Mouse (Mus musculus) kidney, adult 18-20 months (tissue): ENCODE data around the gene Vmn1r50.
"Not testable (repeated sequence)": the region's sequence is repeated elsewhere in the genome, so short reads cannot be mapped to it uniquely, and the experiment has no call there.

Source experiments
- DNase-seq: peaks from one replicate; pipeline ENCODE4 v3.0.0; 2021

Gene Vmn1r50

GRCm38 (mm10) chr6:90101130-90101529, at the start of gene Vmn1r50:
Vmn1r50 (plus strand) TSS chr6:90101430.
- no peak for DNase-seq

DNA sequence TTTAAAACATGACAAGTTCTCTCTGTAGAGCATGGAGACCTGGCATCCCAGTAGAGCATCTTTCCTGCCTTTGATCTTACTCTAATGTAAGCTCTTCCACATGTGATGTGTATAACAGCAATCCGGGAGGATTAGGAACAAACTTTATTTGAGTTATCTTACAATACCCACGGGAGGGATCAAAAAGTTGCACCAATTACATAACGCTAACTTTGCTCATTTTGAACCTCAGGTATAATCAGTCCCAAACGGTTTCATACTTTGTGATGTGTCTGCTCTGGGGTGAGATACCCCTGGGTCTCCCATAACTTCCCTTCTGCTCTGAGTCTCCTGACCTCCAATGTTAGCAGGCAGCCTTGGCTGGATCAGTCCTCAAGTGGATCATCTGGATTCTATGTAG, 22.8 kb upstream of the Vmn1r50 start, which contains the start of gene Vmn1r49:
TSS of gene Vmn1r49 (minus strand) at position 101 of the 400 bp plus-strand sequence.
- no peak for DNase-seq

GRCm38 (mm10) chr6:90100566-90100965, 664 bp upstream of the Vmn1r50 start:
- no peak for DNase-seq

GRCm38 (mm10) chr6:90122296-90122695, 21.1 kb downstream of the Vmn1r50 start, which contains the start of gene Vmn1r51:
Vmn1r51 (plus strand) TSS chr6:90122596.
- not testable (repeated sequence) for DNase-seq
